Mouse (Mus musculus): Measurements from ENCODE around the gene Mylk3. TPM values are rescaled to one million over a fixed set of nuclear protein-coding genes. Genes with fewer than 3 reads are reported as not detected.

The Mylk3 gene
- polyA plus RNA-seq, 1 experiment = not detected

- no peaks in the 10 kb centered on the region for H3K9me3 ChIP-seq (replicated peaks; ENCODE audit: control insufficient read depth, insufficient read depth, low read length, poor library complexity, severe bottlenecking)
- no peaks in the 10 kb centered on the region for H3K4me1 ChIP-seq (ENCODE audit: control insufficient read depth, insufficient read depth, low read length)
- no peak overlapping the region for H3K9ac ChIP-seq (ENCODE audit: low read depth, poor library complexity, severe bottlenecking)
- H3K36me3 ChIP-seq (ENCODE audit: control insufficient read depth, insufficient read depth, low read length, poor library complexity, severe bottlenecking) = no peaks in the 10 kb centered on the region
- TF ChIP-seq POLR2A (IDR thresholded peaks at IDR 0.05; ENCODE audit: insufficient read depth, low read length) = no peak
- no peak for TF ChIP-seq EP300 (IDR thresholded peaks at IDR 0.05; ENCODE audit: insufficient read depth, low read depth, low read length)
- no peak for TF ChIP-seq CTCF (IDR thresholded peaks at IDR 0.05; ENCODE audit: low read depth, low read length)
- H3K4me3 ChIP-seq (ENCODE audit: low read depth, low read length) = no peak overlapping the region
- H3K27ac ChIP-seq (ENCODE audit: insufficient read depth, low read length) = no peak overlapping the region
- 0 out of 2 replicates have a peak, but pooled peaks cover 2% of the 10 kb centered on the region for H3K27me3 ChIP-seq (ENCODE audit: control insufficient read depth, insufficient read depth, low read length, poor library complexity, severe bottlenecking)
Measured at GRCm38 (mm10) chr8:85372465-85372839, 13.7 kb downstream of the Mylk3 start.

- Histone ChIP-seq H3K9ac (ENCODE audit: low read depth, poor library complexity, severe bottlenecking) (no peak overlapping the region), H3K4me1 (ENCODE audit: control insufficient read depth, insufficient read depth, low read length) (no peaks in the 10 kb centered on the region), H3K27ac (ENCODE audit: insufficient read depth, low read length) (no peak overlapping the region), H3K9me3 (replicated peaks; ENCODE audit: control insufficient read depth, insufficient read depth, low read length, poor library complexity, severe bottlenecking) (no peaks in the 10 kb centered on the region), H3K36me3 (ENCODE audit: control insufficient read depth, insufficient read depth, low read length, poor library complexity, severe bottlenecking) (no peaks in the 10 kb centered on the region), H3K27me3 (ENCODE audit: control insufficient read depth, insufficient read depth, low read length, poor library complexity, severe bottlenecking) (0 out of 2 replicates have a peak, but pooled peaks cover 2% of the 10 kb centered on the region), H3K4me3 (ENCODE audit: low read depth, low read length) (no peak overlapping the region)
- TF ChIP-seq EP300 (IDR thresholded peaks at IDR 0.05; ENCODE audit: insufficient read depth, low read depth, low read length) = no peak
- no peak for TF ChIP-seq CTCF (IDR thresholded peaks at IDR 0.05; ENCODE audit: low read depth, low read length)
- TF ChIP-seq POLR2A (IDR thresholded peaks at IDR 0.05; ENCODE audit: insufficient read depth, low read length) = no peak
Measured at GRCm38 (mm10) chr8:85371736-85372464, 14.2 kb downstream of the Mylk3 start.

- no peak for TF ChIP-seq CTCF (IDR thresholded peaks at IDR 0.05; ENCODE audit: low read depth, low read length)
- no peak for TF ChIP-seq POLR2A (IDR thresholded peaks at IDR 0.05; ENCODE audit: insufficient read depth, low read length)
- TF ChIP-seq EP300 (IDR thresholded peaks at IDR 0.05; ENCODE audit: insufficient read depth, low read depth, low read length) = no peak
- Histone ChIP-seq H3K9ac (ENCODE audit: low read depth, poor library complexity, severe bottlenecking) (no peak overlapping the region), H3K9me3 (replicated peaks; ENCODE audit: control insufficient read depth, insufficient read depth, low read length, poor library complexity, severe bottlenecking) (no peaks in the 10 kb centered on the region), H3K27ac (ENCODE audit: insufficient read depth, low read length) (no peak overlapping the region), H3K36me3 (ENCODE audit: control insufficient read depth, insufficient read depth, low read length, poor library complexity, severe bottlenecking) (no peaks in the 10 kb centered on the region), H3K27me3 (ENCODE audit: control insufficient read depth, insufficient read depth, low read length, poor library complexity, severe bottlenecking) (no peaks in the 10 kb centered on the region), H3K4me1 (ENCODE audit: control insufficient read depth, insufficient read depth, low read length) (no peaks in the 10 kb centered on the region), H3K4me3 (ENCODE audit: low read depth, low read length) (no peak overlapping the region)
Measured at GRCm38 (mm10) chr8:85365176-85365575, 21.0 kb downstream of the Mylk3 start.

- Histone ChIP-seq H3K27me3 (ENCODE audit: control insufficient read depth, insufficient read depth, low read length, poor library complexity, severe bottlenecking) (no peaks in the 10 kb centered on the region), H3K36me3 (ENCODE audit: control insufficient read depth, insufficient read depth, low read length, poor library complexity, severe bottlenecking) (no peaks in the 10 kb centered on the region), H3K4me3 (ENCODE audit: low read depth, low read length) (no peak overlapping the region), H3K9ac (ENCODE audit: low read depth, poor library complexity, severe bottlenecking) (no peak overlapping the region), H3K4me1 (ENCODE audit: control insufficient read depth, insufficient read depth, low read length) (no peaks in the 10 kb centered on the region), H3K9me3 (replicated peaks; ENCODE audit: control insufficient read depth, insufficient read depth, low read length, poor library complexity, severe bottlenecking) (no peaks in the 10 kb centered on the region), H3K27ac (ENCODE audit: insufficient read depth, low read length) (no peak overlapping the region)
- TF ChIP-seq EP300 (IDR thresholded peaks at IDR 0.05; ENCODE audit: insufficient read depth, low read depth, low read length) = no peak
- TF ChIP-seq CTCF (IDR thresholded peaks at IDR 0.05; ENCODE audit: low read depth, low read length) = no peak
- no peak for TF ChIP-seq POLR2A (IDR thresholded peaks at IDR 0.05; ENCODE audit: insufficient read depth, low read length)
Measured at GRCm38 (mm10) chr8:85364628-85365027, 21.5 kb downstream of the Mylk3 start.

GRCm38 (mm10) chr8:85363406-85363805, 22.7 kb downstream of the Mylk3 start:
- Histone ChIP-seq H3K4me1 (ENCODE audit: control insufficient read depth, insufficient read depth, low read length) (no peaks in the 10 kb centered on the region), H3K36me3 (ENCODE audit: control insufficient read depth, insufficient read depth, low read length, poor library complexity, severe bottlenecking) (no peaks in the 10 kb centered on the region), H3K27ac (ENCODE audit: insufficient read depth, low read length) (no peak overlapping the region), H3K4me3 (ENCODE audit: low read depth, low read length) (no peak overlapping the region), H3K9ac (ENCODE audit: low read depth, poor library complexity, severe bottlenecking) (no peak overlapping the region), H3K27me3 (ENCODE audit: control insufficient read depth, insufficient read depth, low read length, poor library complexity, severe bottlenecking) (no peaks in the 10 kb centered on the region), H3K9me3 (replicated peaks; ENCODE audit: control insufficient read depth, insufficient read depth, low read length, poor library complexity, severe bottlenecking) (no peaks in the 10 kb centered on the region)
- TF ChIP-seq CTCF (IDR thresholded peaks at IDR 0.05; ENCODE audit: low read depth, low read length) (no peak), EP300 (IDR thresholded peaks at IDR 0.05; ENCODE audit: insufficient read depth, low read depth, low read length) (no peak), POLR2A (IDR thresholded peaks at IDR 0.05; ENCODE audit: insufficient read depth, low read length) (no peak)

GRCm38 (mm10) chr8:85362211-85362610, 23.9 kb downstream of the Mylk3 start:
- H3K4me3 ChIP-seq (ENCODE audit: low read depth, low read length) = no peak overlapping the region
- no peak overlapping the region for H3K9ac ChIP-seq (ENCODE audit: low read depth, poor library complexity, severe bottlenecking)
- no peaks in the 10 kb centered on the region for H3K9me3 ChIP-seq (replicated peaks; ENCODE audit: control insufficient read depth, insufficient read depth, low read length, poor library complexity, severe bottlenecking)
- no peak overlapping the region for H3K27ac ChIP-seq (ENCODE audit: insufficient read depth, low read length)
- H3K27me3 ChIP-seq (ENCODE audit: control insufficient read depth, insufficient read depth, low read length, poor library complexity, severe bottlenecking) = no peaks in the 10 kb centered on the region
- TF ChIP-seq EP300 (IDR thresholded peaks at IDR 0.05; ENCODE audit: insufficient read depth, low read depth, low read length) = no peak
- TF ChIP-seq POLR2A (IDR thresholded peaks at IDR 0.05; ENCODE audit: insufficient read depth, low read length) = no peak
- TF ChIP-seq CTCF (IDR thresholded peaks at IDR 0.05; ENCODE audit: low read depth, low read length) = no peak
- H3K4me1 ChIP-seq (ENCODE audit: control insufficient read depth, insufficient read depth, low read length) = no peaks in the 10 kb centered on the region
- H3K36me3 ChIP-seq (ENCODE audit: control insufficient read depth, insufficient read depth, low read length, poor library complexity, severe bottlenecking) = no peaks in the 10 kb centered on the region

Measured in ES-Bruce4 (cell line).